Mouse (Mus musculus): ENCODE data around the gene Gjb4. TPM values are rescaled to one million over a fixed set of nuclear protein-coding genes. Genes with fewer than 3 reads are reported as not detected.

Gjb4 gene
- total and polyA plus RNA-seq, 3 experiments: 0.11 TPM; not detected in 2

DNA sequence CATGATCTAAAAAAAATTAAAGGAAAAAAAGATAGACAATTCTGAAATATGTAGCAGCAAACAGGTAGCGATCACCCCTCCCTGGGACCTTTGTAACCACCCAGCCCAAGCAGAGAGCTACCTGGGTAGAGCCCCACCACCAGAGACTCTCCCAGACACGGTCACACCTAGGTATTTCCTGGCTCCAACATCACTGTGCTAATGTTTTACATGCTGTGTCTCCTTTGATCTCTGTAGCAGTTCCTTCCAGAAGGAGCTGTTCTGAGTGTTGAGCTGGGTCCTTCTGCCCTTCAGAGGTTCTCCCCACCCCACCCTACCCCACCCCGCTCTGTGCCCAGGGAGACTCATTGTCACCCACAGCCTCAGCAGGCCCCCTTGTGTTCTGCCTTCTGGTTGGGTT is 30.2 kb downstream of the Gjb4 start:
- DNase-seq (ENCODE audit: low spot score): no peak
- Histone ChIP-seq H3K36me3 (replicated peaks) (no peaks in the 10 kb centered on the region), H3K4me1 (ENCODE audit: insufficient read depth, low read depth, low read length) (no peaks in the 10 kb centered on the region), H3K4me3 (ENCODE audit: low read depth, low read length) (no peak overlapping the region), H3K9me3 (replicated peaks) (peaks cover 69% of the 10 kb centered on the region), H3K27me3 (ENCODE audit: insufficient read depth, low read length) (no peaks in the 10 kb centered on the region; the same call in 1 of the 2 replicates)
- no peak for TF ChIP-seq GATA2 (IDR thresholded peaks at IDR 0.05; ENCODE audit: borderline replicate concordance, low read depth, low read length)
- TF ChIP-seq POLR2AphosphoS5 (IDR thresholded peaks at IDR 0.05; ENCODE audit: insufficient replicate concordance, low read depth, low read length): no peak
- no peak for TF ChIP-seq CTCF (IDR thresholded peaks at IDR 0.05; ENCODE audit: low read depth, low read length)
- no peak for TF ChIP-seq GATA1 (IDR thresholded peaks at IDR 0.05; ENCODE audit: borderline replicate concordance, low read length)
- TF ChIP-seq TAL1 (conservative IDR thresholded peaks at IDR 0.05; ENCODE audit: low read depth, low read length): no peak
- no peak for ATAC-seq (ENCODE audit: extremely low read depth, insufficient number of reproducible peaks, low FRiP score, poor library complexity, severe bottlenecking)

GRCm38 (mm10) chr4:127319613-127320012 is 34.3 kb downstream of the Gjb4 start:
- no peak overlapping the region for H3K4me3 ChIP-seq (ENCODE audit: low read depth, low read length)
- H3K4me1 ChIP-seq (ENCODE audit: insufficient read depth, low read depth, low read length): no peaks in the 10 kb centered on the region
- peaks cover 60% of the 10 kb centered on the region for H3K9me3 ChIP-seq (replicated peaks)
- ATAC-seq (ENCODE audit: extremely low read depth, insufficient number of reproducible peaks, low FRiP score, poor library complexity, severe bottlenecking) (no peak), DNase-seq (ENCODE audit: low spot score) (no peak)
- no peaks in the 10 kb centered on the region for H3K27me3 ChIP-seq (ENCODE audit: insufficient read depth, low read length)
- H3K36me3 ChIP-seq (replicated peaks): no peaks in the 10 kb centered on the region
- TF ChIP-seq POLR2AphosphoS5 (IDR thresholded peaks at IDR 0.05; ENCODE audit: insufficient replicate concordance, low read depth, low read length): no peak
- no peak for TF ChIP-seq CTCF (IDR thresholded peaks at IDR 0.05; ENCODE audit: low read depth, low read length)

DNA sequence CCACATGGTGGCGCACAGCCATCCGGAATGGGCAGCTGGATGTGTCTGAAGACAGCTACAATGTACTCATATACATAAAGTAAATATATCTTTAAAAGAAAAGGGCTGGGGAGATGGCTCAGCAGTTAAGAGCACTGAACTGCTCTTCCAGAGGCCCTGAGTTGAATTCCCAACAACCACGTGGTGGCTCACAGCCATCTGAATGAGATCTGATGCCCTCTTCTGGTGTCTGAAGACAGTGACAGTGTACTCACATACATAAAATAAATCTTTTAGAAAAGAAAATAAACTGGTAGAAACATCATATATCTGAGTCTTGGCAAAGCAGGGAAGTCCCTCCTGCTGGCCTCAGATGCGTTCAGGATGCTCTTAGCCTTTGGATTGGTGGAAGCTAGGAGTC is 36.7 kb downstream of the Gjb4 start:
- Histone ChIP-seq H3K4me3 (ENCODE audit: low read depth, low read length) (no peak overlapping the region), H3K36me3 (replicated peaks) (no peaks in the 10 kb centered on the region), H3K27me3 (ENCODE audit: insufficient read depth, low read length) (no peaks in the 10 kb centered on the region), H3K4me1 (ENCODE audit: insufficient read depth, low read depth, low read length) (no peaks in the 10 kb centered on the region), H3K9me3 (replicated peaks) (peaks cover 67% of the 10 kb centered on the region)
- DNase-seq (ENCODE audit: low spot score): no peak
- TF ChIP-seq CTCF (IDR thresholded peaks at IDR 0.05; ENCODE audit: low read depth, low read length) (no peak), TAL1 (conservative IDR thresholded peaks at IDR 0.05; ENCODE audit: low read depth, low read length) (no peak), GATA1 (IDR thresholded peaks at IDR 0.05; ENCODE audit: borderline replicate concordance, low read length) (no peak)
- ATAC-seq (ENCODE audit: extremely low read depth, insufficient number of reproducible peaks, low FRiP score, poor library complexity, severe bottlenecking): no peak

GRCm38 (mm10) chr4:127315753-127316152 is 38.1 kb downstream of the Gjb4 start:
- ATAC-seq (ENCODE audit: extremely low read depth, insufficient number of reproducible peaks, low FRiP score, poor library complexity, severe bottlenecking): no peak

GRCm38 (mm10) chr4:127314585-127314984 is 39.3 kb downstream of the Gjb4 start:
- no peaks in the 10 kb centered on the region for H3K36me3 ChIP-seq (replicated peaks)
- DNase-seq (ENCODE audit: low spot score): no peak
- TF ChIP-seq TAL1 (conservative IDR thresholded peaks at IDR 0.05; ENCODE audit: low read depth, low read length): no peak
- TF ChIP-seq CTCF (IDR thresholded peaks at IDR 0.05; ENCODE audit: low read depth, low read length): no peak
- no peak for TF ChIP-seq POLR2AphosphoS5 (IDR thresholded peaks at IDR 0.05; ENCODE audit: insufficient replicate concordance, low read depth, low read length)
- no peak for TF ChIP-seq GATA2 (IDR thresholded peaks at IDR 0.05; ENCODE audit: borderline replicate concordance, low read depth, low read length)
- TF ChIP-seq GATA1 (IDR thresholded peaks at IDR 0.05; ENCODE audit: borderline replicate concordance, low read length): no peak
- H3K27me3 ChIP-seq (ENCODE audit: insufficient read depth, low read length): no peaks in the 10 kb centered on the region
- H3K4me3 ChIP-seq (ENCODE audit: low read depth, low read length): no peak overlapping the region
- peaks cover 74% of the 10 kb centered on the region for H3K9me3 ChIP-seq (replicated peaks)
- no peak for ATAC-seq (ENCODE audit: extremely low read depth, insufficient number of reproducible peaks, low FRiP score, poor library complexity, severe bottlenecking)
- H3K4me1 ChIP-seq (ENCODE audit: insufficient read depth, low read depth, low read length): no peaks in the 10 kb centered on the region

More at GRCm38 (mm10) chr4:127315753-127316152, 38.1 kb downstream of the Gjb4 start:
- Histone ChIP-seq H3K27me3 (ENCODE audit: insufficient read depth, low read length) (no peaks in the 10 kb centered on the region), H3K36me3 (replicated peaks) (no peaks in the 10 kb centered on the region), H3K4me3 (ENCODE audit: low read depth, low read length) (no peak overlapping the region; the same call in 1 of the 2 replicates), H3K4me1 (ENCODE audit: insufficient read depth, low read depth, low read length) (no peaks in the 10 kb centered on the region), H3K9me3 (replicated peaks) (peaks cover 74% of the 10 kb centered on the region)
- DNase-seq (ENCODE audit: low spot score): no peak
- TF ChIP-seq TAL1 (conservative IDR thresholded peaks at IDR 0.05; ENCODE audit: low read depth, low read length) (no peak), POLR2AphosphoS5 (IDR thresholded peaks at IDR 0.05; ENCODE audit: insufficient replicate concordance, low read depth, low read length) (no peak), GATA2 (IDR thresholded peaks at IDR 0.05; ENCODE audit: borderline replicate concordance, low read depth, low read length) (no peak), GATA1 (IDR thresholded peaks at IDR 0.05; ENCODE audit: borderline replicate concordance, low read length) (no peak)

DNA sequence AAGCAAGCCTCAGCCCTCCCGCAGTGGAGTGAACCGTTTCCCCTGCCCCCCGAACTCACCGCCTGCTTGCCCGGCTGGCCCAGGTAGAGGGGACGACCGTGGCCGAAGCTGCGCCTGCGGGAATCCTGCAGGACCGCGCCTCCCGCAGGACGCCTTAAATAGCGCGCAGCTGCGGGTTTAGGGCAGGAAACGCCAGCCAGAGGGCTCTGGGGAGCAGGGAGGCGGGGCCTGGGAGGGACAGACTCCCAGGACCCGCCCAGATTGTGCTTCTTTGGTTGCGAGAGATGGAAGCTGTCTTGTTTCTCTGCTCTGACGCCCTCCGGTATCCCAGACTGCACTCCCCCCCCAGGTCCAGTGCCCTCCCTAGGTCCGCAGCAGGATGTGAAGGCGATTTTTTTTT is 40.0 kb downstream of the Gjb4 start, which contains the start of gene Gja4:
Gene Gja4 (minus strand): TSS at position 179 of the 400 bp plus-strand sequence.
- peaks cover 79% of the 10 kb centered on the region for H3K9me3 ChIP-seq (replicated peaks)
- no peaks in the 10 kb centered on the region for H3K27me3 ChIP-seq (ENCODE audit: insufficient read depth, low read length)
- TF ChIP-seq GATA1 (IDR thresholded peaks at IDR 0.05; ENCODE audit: borderline replicate concordance, low read length) (no peak), CTCF (IDR thresholded peaks at IDR 0.05; ENCODE audit: low read depth, low read length) (no peak), GATA2 (IDR thresholded peaks at IDR 0.05; ENCODE audit: borderline replicate concordance, low read depth, low read length) (no peak), POLR2AphosphoS5 (IDR thresholded peaks at IDR 0.05; ENCODE audit: insufficient replicate concordance, low read depth, low read length) (no peak), TAL1 (conservative IDR thresholded peaks at IDR 0.05; ENCODE audit: low read depth, low read length) (no peak)
- no peak within 1 kb of the TSS for H3K4me3 ChIP-seq (ENCODE audit: low read depth, low read length)
- no peak for DNase-seq (ENCODE audit: low spot score)
- no peak for ATAC-seq (ENCODE audit: extremely low read depth, insufficient number of reproducible peaks, low FRiP score, poor library complexity, severe bottlenecking)
- no peaks in the 10 kb centered on the region for H3K36me3 ChIP-seq (replicated peaks)
- no peaks in the 10 kb centered on the region for H3K4me1 ChIP-seq (ENCODE audit: insufficient read depth, low read depth, low read length)

DNA sequence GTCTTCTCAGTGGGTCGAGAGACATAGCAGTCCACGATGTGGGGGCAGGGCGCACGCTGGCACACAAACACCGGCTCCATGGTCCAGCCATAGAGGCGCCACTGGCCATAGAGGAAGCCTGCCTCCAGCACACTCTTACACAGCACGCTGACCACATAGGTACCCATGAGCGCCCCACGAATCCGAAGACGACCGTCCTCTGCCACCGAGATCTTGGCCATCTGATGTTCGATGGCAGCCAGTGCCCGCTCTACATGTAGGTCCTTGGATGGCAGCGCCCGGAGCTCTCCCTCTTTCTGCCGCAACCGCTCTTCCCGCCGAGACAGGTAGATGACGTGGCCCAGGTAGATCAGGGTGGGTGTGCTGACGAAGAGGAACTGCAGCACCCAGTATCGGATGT is 41.5 kb downstream of the Gjb4 start:
- ATAC-seq (ENCODE audit: extremely low read depth, insufficient number of reproducible peaks, low FRiP score, poor library complexity, severe bottlenecking): no peak
- no peaks in the 10 kb centered on the region for H3K27me3 ChIP-seq (ENCODE audit: insufficient read depth, low read length)
- H3K9me3 ChIP-seq (replicated peaks): peaks cover 82% of the 10 kb centered on the region

More for the DNA sequence above, 41.5 kb downstream of the Gjb4 start:
- no peak overlapping the region; the same call in 1 of the 2 replicates for H3K4me3 ChIP-seq (ENCODE audit: low read depth, low read length)
- no peaks in the 10 kb centered on the region for H3K36me3 ChIP-seq (replicated peaks)
- DNase-seq (ENCODE audit: low spot score): no peak
- TF ChIP-seq GATA2 (IDR thresholded peaks at IDR 0.05; ENCODE audit: borderline replicate concordance, low read depth, low read length): no peak
- TF ChIP-seq GATA1 (IDR thresholded peaks at IDR 0.05; ENCODE audit: borderline replicate concordance, low read length): no peak
- TF ChIP-seq TAL1 (conservative IDR thresholded peaks at IDR 0.05; ENCODE audit: low read depth, low read length): no peak
- no peak for TF ChIP-seq POLR2AphosphoS5 (IDR thresholded peaks at IDR 0.05; ENCODE audit: insufficient replicate concordance, low read depth, low read length)
- no peak for TF ChIP-seq CTCF (IDR thresholded peaks at IDR 0.05; ENCODE audit: low read depth, low read length)
- no peaks in the 10 kb centered on the region for H3K4me1 ChIP-seq (ENCODE audit: insufficient read depth, low read depth, low read length)
